Mouse (Mus musculus) olfactory bulb, adult 2 months (tissue): ENCODE data around the gene Rbbp8nl. TPM values are rescaled to one million over a fixed set of nuclear protein-coding genes. Genes with fewer than 3 reads are reported as not detected.
A peak's percentile ranks its signal among the peaks of the same experiment; 100 is the strongest.
"Not testable (repeated sequence)": the region's sequence is repeated elsewhere in the genome, so short reads cannot be mapped to it uniquely, and the experiment has no call there.

ENCODE experiments used
- H3K27ac ChIP-seq: fragments of 200-500 bp; 2 replicates; pipeline ENCODE4 v1.5.1; 2012; ENCODE audit warnings: low read depth, low read length; ENCODE audit not compliant: insufficient read depth
- H3K4me1 ChIP-seq: fragments of 200-500 bp; 2 replicates; pipeline ENCODE4 v1.6.1; 2012; ENCODE audit warnings: low read length; ENCODE audit not compliant: control insufficient read depth, insufficient read depth
- H3K4me3 ChIP-seq: fragments of 200-500 bp; 2 replicates; pipeline ENCODE4 v1.5.1; 2012; ENCODE audit warnings: mild to moderate bottlenecking, low read depth, low read length, moderate library complexity; ENCODE audit not compliant: insufficient read depth
- CTCF ChIP-seq: fragments of 200-500 bp; IDR thresholded peaks from 2 replicates; pipeline ENCODE4 v1.5.1; 2012; ENCODE audit warnings: low read depth, mild to moderate bottlenecking, low read length, moderate library complexity; ENCODE audit not compliant: insufficient read depth
- POLR2A ChIP-seq: fragments of 200-500 bp; IDR thresholded peaks from 2 replicates; pipeline ENCODE4 v1.6.1; 2012; ENCODE audit warnings: mild to moderate bottlenecking, low read depth, low read length, moderate library complexity; ENCODE audit not compliant: insufficient read depth
- WGBS: fragments of 180-500 bp; shearing (Covaris S2); methylation state at CpG from one replicate; pipeline ENCODE4 v1.1.7; 2018; 5-methylcytosine and 5-hydroxymethylcytosine counted together
- polyA plus RNA-seq: library from polyadenylated mRNA; stranded (reverse); fragments of >200 nt; gene quantifications from 2 replicates; pipeline ENCODE4 v1.2.4, GENCODE M21; 2012; ENCODE audit warnings: low replicate concordance; ENCODE audit not compliant: missing spikeins, insufficient read depth, insufficient read length

Rbbp8nl gene
- polyA plus RNA-seq, 1 experiment, result not detected

GRCm38 (mm10) chr2:180262441-180262840 is 27.2 kb downstream of the Rbbp8nl start:
- 73% methylated on average over 3 of the region's 3 CpGs for WGBS
- Histone ChIP-seq H3K4me1 (no peaks in the 10 kb centered on the region), H3K4me3 (no peak overlapping the region), H3K27ac (no peak overlapping the region)
- TF ChIP-seq CTCF, result no peak
- TF ChIP-seq POLR2A, result no peak

- WGBS, result 89% methylated on average over 7 of the region's 7 CpGs
- no peak overlapping the region for H3K27ac ChIP-seq
- TF ChIP-seq POLR2A, result no peak
- TF ChIP-seq CTCF, result no peak
Measured at GRCm38 (mm10) chr2:180261901-180262300, 27.8 kb downstream of the Rbbp8nl start.

GRCm38 (mm10) chr2:180260610-180261480 is 28.8 kb downstream of the Rbbp8nl start:
- Histone ChIP-seq H3K4me3 (no peak overlapping the region), H3K4me1 (peaks cover 6% of the 10 kb centered on the region; the same call in 1 of the 2 replicates), H3K27ac (no peak overlapping the region)
- TF ChIP-seq POLR2A (no peak), CTCF (no peak)
- WGBS, result 51% methylated on average over 8 of the region's 8 CpGs

More at GRCm38 (mm10) chr2:180261901-180262300, 27.8 kb downstream of the Rbbp8nl start:
- Histone ChIP-seq H3K4me1 (no peaks in the 10 kb centered on the region), H3K4me3 (no peak overlapping the region)

- 63% methylated on average over 17 of the region's 17 CpGs for WGBS
Measured at GRCm38 (mm10) chr2:180259826-180260609, 29.7 kb downstream of the Rbbp8nl start.

GRCm38 (mm10) chr2:180258951-180259484 is 30.7 kb downstream of the Rbbp8nl start:
- H3K4me1 ChIP-seq, H3K27ac ChIP-seq, H3K4me3 ChIP-seq: not testable (repeated sequence)
- 76% methylated on average over 10 of the region's 10 CpGs for WGBS

More at GRCm38 (mm10) chr2:180259826-180260609, 29.7 kb downstream of the Rbbp8nl start:
- H3K4me1 ChIP-seq, H3K4me3 ChIP-seq, H3K27ac ChIP-seq: not testable (repeated sequence)

- TF ChIP-seq CTCF, result no peak
- no peak for TF ChIP-seq POLR2A
- peaks cover 6% of the 10 kb centered on the region; the same call in 1 of the 2 replicates for H3K4me1 ChIP-seq
- peak overlapping the region; percentile 69 for H3K4me3 ChIP-seq
- H3K27ac ChIP-seq, result no peak overlapping the region
- 50% methylated on average over 11 of the region's 11 CpGs for WGBS
Measured at GRCm38 (mm10) chr2:180257963-180258865, 31.5 kb downstream of the Rbbp8nl start.

- H3K4me3 ChIP-seq, result peak within 1 kb of the TSS; percentile 69
- H3K27ac ChIP-seq, result peak within 1 kb of the TSS; percentile 40
- no peak for TF ChIP-seq CTCF
- peak; percentile 59; the same call in 1 of the 2 replicates for TF ChIP-seq POLR2A
- peaks cover 6% of the 10 kb centered on the region; the same call in 1 of the 2 replicates for H3K4me1 ChIP-seq
- WGBS, result under 1% methylated on average over 38 of the region's 38 CpGs
Measured at GRCm38 (mm10) chr2:180257001-180257521, 32.6 kb downstream of the Rbbp8nl start, which contains the start of gene Rps21. Gene Rps21 (plus strand): TSS chr2:180257377.

GRCm38 (mm10) chr2:180256296-180257000 is 33.2 kb downstream of the Rbbp8nl start:
- peak overlapping the region; percentile 40 for H3K27ac ChIP-seq
- TF ChIP-seq CTCF (no peak), POLR2A (no peak)
- 25% methylated on average over 26 of the region's 26 CpGs for WGBS

More at GRCm38 (mm10) chr2:180256296-180257000, 33.2 kb downstream of the Rbbp8nl start:
- Histone ChIP-seq H3K4me1 (peaks cover 6% of the 10 kb centered on the region; the same call in 1 of the 2 replicates), H3K4me3 (peak overlapping the region; percentile 69)
